Mouse (Mus musculus): Measurements from ENCODE around the gene Dll3. TPM values are rescaled to one million over a fixed set of nuclear protein-coding genes. Genes with fewer than 3 reads are reported as not detected.

Gene Dll3
- polyA plus RNA-seq, 1 experiment from 2014 or later, result 0.06 TPM

DNA sequence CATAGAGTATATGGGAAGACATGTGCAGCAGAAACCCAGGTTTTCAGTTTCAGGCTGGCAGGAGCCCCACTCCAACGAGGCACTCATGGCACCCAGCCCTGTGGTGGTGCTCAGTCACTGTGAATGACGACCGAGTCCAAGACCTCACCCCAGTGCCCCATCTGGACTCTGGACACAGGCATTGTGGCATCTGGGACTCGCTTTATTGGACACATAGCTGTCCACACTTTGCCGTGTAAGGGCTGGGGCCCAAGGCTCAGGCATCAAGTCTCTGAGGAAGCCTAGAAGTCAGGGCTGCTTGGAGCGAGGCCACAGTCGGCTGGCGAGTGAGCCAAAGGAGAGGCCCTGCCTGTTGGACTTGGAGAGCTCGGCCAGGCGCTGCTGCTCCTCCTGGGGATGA, 3.6 kb upstream of the Dll3 start:
- Histone ChIP-seq H3K9ac (no peak overlapping the region), H3K27me3 (peaks cover 27% of the 10 kb centered on the region), H3K9me3 (replicated peaks) (no peaks in the 10 kb centered on the region), H3K36me3 (peaks cover 57% of the 10 kb centered on the region), H3K27ac (no peak overlapping the region), H3K4me3 (replicated peaks) (no peak overlapping the region), H3K4me2 (no peak overlapping the region), H3K4me1 (replicated peaks) (peaks cover 23% of the 10 kb centered on the region)
- ATAC-seq (ENCODE audit: low read depth) (no peak), DNase-seq (no peak)
- 89% methylated on average over 10 of the region's 10 CpGs for WGBS (ENCODE audit: insufficient replicate concordance)

DNA sequence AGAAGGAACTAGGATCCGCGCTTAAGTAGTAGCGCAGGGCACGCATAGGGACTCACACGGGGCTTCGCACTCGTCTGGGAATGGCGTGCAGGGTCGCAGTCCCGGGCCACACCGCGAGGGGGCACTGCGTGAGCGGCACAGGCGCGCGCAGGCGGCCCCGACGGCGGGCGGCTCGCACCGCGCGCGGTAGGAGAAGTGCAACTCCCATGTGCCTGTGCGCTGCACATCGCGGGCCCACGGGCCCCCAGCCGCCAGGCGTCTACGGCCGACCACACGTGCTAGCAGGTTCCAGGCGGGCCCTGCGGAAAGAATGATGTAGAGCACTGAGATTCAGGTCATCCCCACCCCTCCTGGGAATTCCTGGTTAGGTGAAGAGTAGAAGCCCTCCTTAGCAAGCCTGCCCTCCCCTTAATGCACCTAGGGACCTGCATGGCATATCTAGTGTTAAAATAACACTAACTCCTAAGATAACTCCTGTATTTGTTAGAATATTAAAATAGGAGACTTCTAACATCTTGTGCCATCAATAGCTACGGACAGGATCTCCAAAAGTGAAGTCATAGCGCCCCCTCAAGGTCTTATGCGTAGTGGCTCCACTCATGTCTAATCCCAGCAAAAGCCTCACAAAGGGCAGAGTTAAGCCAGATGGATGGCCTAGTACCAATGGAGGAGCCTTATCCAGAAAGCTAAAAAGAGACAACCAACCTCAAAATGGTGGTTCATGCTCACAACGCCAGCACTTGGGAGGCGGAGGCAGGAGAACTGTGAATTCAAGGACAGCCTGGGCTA, 3.0 kb downstream of the Dll3 start:
- H3K27ac ChIP-seq, result no peak overlapping the region
- H3K9me3 ChIP-seq (replicated peaks), result no peaks in the 10 kb centered on the region
- DNase-seq (no peak), ATAC-seq (ENCODE audit: low read depth) (no peak)
- H3K4me2 ChIP-seq, result peak overlapping the region; percentile 39
- H3K4me3 ChIP-seq (replicated peaks), result no peak overlapping the region
- WGBS (ENCODE audit: insufficient replicate concordance), result 32% methylated on average over 43 of the region's 43 CpGs
- no peaks in the 10 kb centered on the region for H3K36me3 ChIP-seq
- peaks cover 93% of the 10 kb centered on the region for H3K27me3 ChIP-seq
- no peak overlapping the region for H3K9ac ChIP-seq
- H3K4me1 ChIP-seq (replicated peaks), result peaks cover 27% of the 10 kb centered on the region

DNA sequence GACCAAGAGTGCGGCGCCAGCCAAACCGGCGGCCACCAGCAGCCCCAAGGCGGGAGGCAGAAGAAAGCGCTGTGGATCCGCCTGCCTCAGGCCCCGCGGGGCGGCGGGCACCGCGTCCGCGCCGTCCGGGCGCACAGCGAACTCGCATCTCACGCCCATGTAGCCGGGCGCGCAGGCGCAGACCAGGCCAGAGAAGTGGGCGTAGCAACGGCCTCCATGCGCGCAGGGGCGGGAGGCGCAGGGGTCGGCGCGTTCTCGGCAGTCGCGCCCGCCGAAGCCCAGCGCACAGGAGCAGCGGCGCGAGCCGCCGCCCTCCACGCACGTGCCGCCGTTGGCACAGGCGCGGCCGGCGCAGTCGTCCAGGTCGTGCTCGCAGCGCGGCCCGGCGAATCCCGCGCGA, 7.6 kb downstream of the Dll3 start:
- WGBS (ENCODE audit: insufficient replicate concordance), result 3% methylated on average over 50 of the region's 63 CpGs
- Histone ChIP-seq H3K9ac (peak overlapping the region; percentile 17; the same call in 1 of the 2 replicates), H3K4me1 (replicated peaks) (peaks cover 24% of the 10 kb centered on the region), H3K27me3 (peaks cover 100% of the 10 kb centered on the region), H3K27ac (no peak overlapping the region), H3K36me3 (no peaks in the 10 kb centered on the region), H3K9me3 (replicated peaks) (no peaks in the 10 kb centered on the region), H3K4me2 (peak overlapping the region; percentile 64), H3K4me3 (replicated peaks) (peak overlapping the region; percentile 50)
- ATAC-seq (ENCODE audit: low read depth) (peak; percentile 45; the same call in 1 of the 2 replicates), DNase-seq (peak; percentile 38)

DNA sequence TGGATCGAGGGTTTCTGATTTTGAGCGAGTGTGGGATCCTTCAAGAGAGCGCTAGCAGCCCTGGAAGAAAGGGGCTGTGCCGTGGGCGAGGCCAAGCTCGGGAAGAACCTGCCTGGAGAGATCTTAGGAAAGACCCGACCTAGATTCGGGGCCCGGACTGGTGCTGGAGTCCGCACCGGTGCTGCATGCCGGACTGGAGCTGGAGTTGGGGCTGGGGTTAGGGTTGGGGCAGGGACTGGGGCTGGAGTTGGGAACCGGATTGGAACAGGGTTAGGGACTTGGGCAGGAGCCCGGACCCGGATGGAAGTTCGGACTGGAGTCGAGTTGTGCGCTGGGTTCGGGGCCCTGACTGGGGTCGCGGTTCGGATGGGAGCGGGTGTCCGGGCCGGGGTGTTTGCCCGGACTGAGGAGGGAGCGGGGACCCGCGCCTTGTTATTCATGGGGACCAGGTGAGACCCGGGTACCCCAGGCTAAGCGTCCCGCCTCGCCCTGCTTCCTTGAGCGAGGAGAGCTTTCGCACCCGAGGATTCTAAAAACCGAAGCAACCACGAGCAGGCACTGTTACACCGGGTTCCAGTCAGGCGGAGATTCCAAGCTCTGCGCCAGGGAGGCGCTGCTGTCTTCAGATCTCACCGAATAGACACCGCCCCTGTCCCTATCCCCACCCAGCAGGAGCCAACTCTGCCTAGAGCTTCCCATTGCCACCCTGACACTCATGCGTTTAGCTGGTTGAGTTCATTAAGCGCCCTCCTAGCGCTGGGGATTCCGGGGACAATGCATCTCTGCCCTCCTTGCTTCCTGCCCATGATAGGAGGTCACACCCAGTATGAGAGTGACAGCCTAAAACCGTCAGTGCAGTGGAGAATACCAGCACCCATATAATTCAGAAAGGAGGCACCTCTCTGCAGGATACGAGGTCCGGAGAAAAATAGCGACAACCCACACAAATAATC, 11.1 kb downstream of the Dll3 start, which contains the start of gene Selenov:
Gene Selenov (minus strand): TSS at position 549 of the 953 bp plus-strand sequence.
- Histone ChIP-seq H3K27ac (no peak within 1 kb of the TSS), H3K4me3 (replicated peaks) (peak within 1 kb of the TSS; percentile 18; the same call in 1 of the 2 replicates), H3K9ac (no peak within 1 kb of the TSS), H3K27me3 (peaks cover 89% of the 10 kb centered on the region), H3K9me3 (replicated peaks) (no peaks in the 10 kb centered on the region), H3K4me1 (replicated peaks) (peaks cover 17% of the 10 kb centered on the region), H3K36me3 (no peaks in the 10 kb centered on the region), H3K4me2 (peak within 1 kb of the TSS; percentile 37)
- DNase-seq, result no peak
- no peak for ATAC-seq (ENCODE audit: low read depth)
- 3% methylated on average over 52 of the region's 52 CpGs for WGBS (ENCODE audit: insufficient replicate concordance)

DNA sequence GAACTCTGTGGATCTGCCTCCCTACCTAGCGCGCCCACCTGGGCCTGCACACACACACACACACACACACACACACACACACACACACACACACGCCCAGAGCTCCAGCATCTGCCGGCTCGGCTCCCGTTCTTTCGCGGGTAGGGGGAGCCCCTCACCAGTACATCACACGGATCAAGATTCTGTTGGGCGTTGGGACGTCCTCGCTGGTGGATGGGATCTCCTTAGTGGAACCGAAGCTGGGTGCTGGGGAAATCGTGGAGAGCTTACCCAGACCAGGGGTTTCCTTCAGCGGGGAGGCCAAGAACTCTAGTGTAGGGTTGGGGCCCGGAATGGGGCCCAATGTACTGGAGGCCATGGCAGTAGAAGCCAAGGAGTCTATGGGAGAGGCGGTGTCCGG, 11.9 kb downstream of the Dll3 start:
- Histone ChIP-seq H3K27me3 (peaks cover 81% of the 10 kb centered on the region), H3K9ac (no peak overlapping the region), H3K36me3 (no peaks in the 10 kb centered on the region), H3K27ac (no peak overlapping the region), H3K4me3 (replicated peaks) (peak overlapping the region; percentile 18; the same call in 1 of the 2 replicates), H3K9me3 (replicated peaks) (no peaks in the 10 kb centered on the region), H3K4me1 (replicated peaks) (peaks cover 17% of the 10 kb centered on the region), H3K4me2 (peak overlapping the region; percentile 37)
- DNase-seq (no peak), ATAC-seq (ENCODE audit: low read depth) (no peak)
- WGBS (ENCODE audit: insufficient replicate concordance), result 2% methylated on average over 18 of the region's 18 CpGs

DNA sequence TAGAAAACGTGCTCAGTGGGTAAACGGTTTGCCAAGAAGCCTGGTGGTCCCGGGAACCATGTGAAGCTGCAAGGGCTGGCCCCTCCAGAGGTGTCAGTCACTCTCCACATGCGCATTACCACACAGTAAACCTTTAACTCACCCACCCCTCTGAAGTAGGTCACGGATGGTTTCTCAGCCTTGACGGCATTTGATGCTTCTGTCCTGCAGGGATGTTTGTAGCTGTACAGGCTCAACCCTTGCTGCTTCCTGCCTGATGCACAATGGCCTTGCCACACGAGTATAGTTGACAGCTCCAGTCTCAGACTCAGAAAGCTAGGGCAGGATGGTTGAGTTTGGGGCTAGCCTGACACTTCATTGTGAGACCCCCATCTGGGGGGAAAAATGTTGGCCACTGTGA, 21.4 kb downstream of the Dll3 start:
- H3K4me1 ChIP-seq (replicated peaks), result peaks cover 9% of the 10 kb centered on the region
- no peaks in the 10 kb centered on the region for H3K27me3 ChIP-seq
- DNase-seq (no peak), ATAC-seq (ENCODE audit: low read depth) (no peak)
- no peaks in the 10 kb centered on the region for H3K36me3 ChIP-seq
- no peak overlapping the region for H3K9ac ChIP-seq
- no peak overlapping the region for H3K27ac ChIP-seq
- H3K9me3 ChIP-seq (replicated peaks), result no peaks in the 10 kb centered on the region
- H3K4me2 ChIP-seq, result no peak overlapping the region
- no peak overlapping the region for H3K4me3 ChIP-seq (replicated peaks)
- 57% methylated on average over 7 of the region's 7 CpGs for WGBS (ENCODE audit: insufficient replicate concordance)

DNA sequence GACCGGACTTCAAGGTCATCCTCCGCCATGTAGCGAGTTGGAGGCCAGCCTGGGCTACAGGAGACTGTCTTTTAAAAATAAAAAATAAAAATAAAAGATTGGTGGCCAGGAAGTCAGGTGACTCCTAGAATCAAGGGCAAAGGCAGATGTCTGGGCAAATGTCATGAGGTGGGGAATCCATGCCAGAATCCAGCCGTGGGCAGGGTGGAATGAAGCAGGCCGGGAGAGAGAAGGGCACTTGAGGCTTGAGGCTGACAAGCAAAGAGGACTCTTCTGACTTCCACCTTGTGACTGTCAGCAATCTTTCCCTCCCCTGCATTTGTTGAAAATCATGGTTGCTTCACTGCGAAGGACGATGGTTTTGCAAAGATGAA, 23.8 kb downstream of the Dll3 start:
- Histone ChIP-seq H3K27ac (no peak overlapping the region), H3K4me1 (replicated peaks) (peaks cover 9% of the 10 kb centered on the region), H3K4me3 (replicated peaks) (peak overlapping the region; percentile 75), H3K9ac (peak overlapping the region; percentile 86), H3K4me2 (peak overlapping the region; percentile 92), H3K36me3 (no peaks in the 10 kb centered on the region), H3K9me3 (replicated peaks) (no peaks in the 10 kb centered on the region), H3K27me3 (no peaks in the 10 kb centered on the region)
- DNase-seq (no peak), ATAC-seq (ENCODE audit: low read depth) (no peak)
- 93% methylated on average over 7 of the region's 7 CpGs for WGBS (ENCODE audit: insufficient replicate concordance)

DNA sequence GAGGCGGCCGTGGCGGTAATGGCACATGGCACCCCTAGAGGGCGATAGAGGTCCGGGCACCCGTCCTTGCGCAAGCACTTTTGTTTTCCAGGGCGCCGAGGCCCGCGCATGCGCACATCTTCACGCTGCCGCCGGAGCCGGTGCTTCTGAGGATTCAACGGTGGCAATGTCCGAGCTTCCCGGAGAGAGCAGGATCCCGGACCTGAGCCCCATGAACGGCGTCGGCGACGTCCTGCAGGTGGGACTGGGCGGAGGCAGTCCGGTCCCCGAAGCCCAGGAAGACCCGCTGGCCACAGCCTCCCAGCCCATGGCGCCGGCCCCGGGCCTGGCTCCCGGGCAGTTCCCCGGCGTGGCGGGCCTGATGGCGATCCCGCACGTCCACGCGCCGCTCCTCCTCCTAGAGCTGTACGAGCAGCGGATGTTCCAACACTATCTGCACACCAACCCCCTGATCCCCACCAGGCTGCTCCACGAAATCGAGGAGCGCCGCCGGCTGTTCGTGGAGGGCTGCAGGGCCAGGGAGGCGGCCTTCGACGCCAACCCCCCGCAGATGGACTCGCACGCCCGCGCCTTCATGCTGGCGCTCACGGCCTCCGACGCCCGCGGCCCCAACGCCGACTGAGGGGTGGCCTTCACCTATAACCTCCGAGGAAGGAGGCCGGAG, 24.3 kb downstream of the Dll3 start, which contains the start of gene Eid2b:
Gene Eid2b (plus strand): TSS at position 125 of the 664 bp plus-strand sequence.
- H3K36me3 ChIP-seq, result no peaks in the 10 kb centered on the region
- H3K27ac ChIP-seq, result peak within 1 kb of the TSS; percentile 55
- no peaks in the 10 kb centered on the region for H3K9me3 ChIP-seq (replicated peaks)
- ATAC-seq (ENCODE audit: low read depth) (peak; percentile 78), DNase-seq (peak; percentile 90)
- H3K4me1 ChIP-seq (replicated peaks), result peaks cover 9% of the 10 kb centered on the region
- 4% methylated on average over 68 of the region's 68 CpGs for WGBS (ENCODE audit: insufficient replicate concordance)
- peak within 1 kb of the TSS; percentile 75 for H3K4me3 ChIP-seq (replicated peaks)
- no peaks in the 10 kb centered on the region for H3K27me3 ChIP-seq
- peak within 1 kb of the TSS; percentile 86 for H3K9ac ChIP-seq
- peak within 1 kb of the TSS; percentile 92 for H3K4me2 ChIP-seq

DNA sequence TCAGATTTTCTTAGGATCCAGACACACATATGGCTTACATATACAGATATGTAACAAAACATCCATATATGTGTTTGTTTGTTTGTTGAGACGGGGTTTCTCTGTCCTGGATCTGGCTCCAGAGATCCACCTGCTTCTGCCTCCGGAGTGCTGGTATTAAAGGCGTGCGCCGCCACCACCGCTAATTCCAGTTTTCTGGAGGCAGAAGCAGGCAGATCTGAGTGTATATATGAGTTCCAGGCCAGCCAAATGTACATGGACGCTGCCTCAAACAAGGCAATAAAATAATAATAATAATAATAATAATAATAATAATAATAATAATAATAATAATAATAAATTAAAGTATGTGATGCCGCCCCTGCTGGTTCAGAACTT, 24.8 kb downstream of the Dll3 start:
- 49% methylated on average over 8 of the region's 8 CpGs for WGBS (ENCODE audit: insufficient replicate concordance)
- H3K9me3 ChIP-seq (replicated peaks), result no peaks in the 10 kb centered on the region
- H3K27me3 ChIP-seq, result no peaks in the 10 kb centered on the region
- H3K4me3 ChIP-seq (replicated peaks), result no peak overlapping the region
- no peak for DNase-seq
- H3K36me3 ChIP-seq, result no peaks in the 10 kb centered on the region
- peaks cover 9% of the 10 kb centered on the region for H3K4me1 ChIP-seq (replicated peaks)
- ATAC-seq (ENCODE audit: low read depth), result no peak
- no peak overlapping the region for H3K27ac ChIP-seq
- no peak overlapping the region for H3K4me2 ChIP-seq
- no peak overlapping the region for H3K9ac ChIP-seq

DNA sequence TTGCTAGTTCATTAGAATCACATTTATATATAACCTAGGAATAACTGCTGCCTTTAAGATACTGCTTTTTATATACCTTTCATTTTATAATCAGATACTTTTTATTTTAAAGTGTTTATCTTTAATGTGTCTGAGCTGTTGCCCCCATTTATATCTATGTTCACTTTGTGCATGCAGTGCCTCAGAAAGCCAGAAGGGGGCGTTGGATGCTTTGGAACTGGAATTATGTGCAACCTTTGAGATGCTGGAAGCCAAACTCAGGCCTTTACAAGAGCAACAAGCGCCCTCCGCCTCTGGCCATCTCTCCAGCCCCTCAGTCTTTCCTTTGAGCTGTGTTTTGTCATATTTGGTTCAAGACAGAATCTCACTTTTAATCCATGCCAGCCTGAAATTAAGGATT, 30.3 kb downstream of the Dll3 start:
- H3K27me3 ChIP-seq, result peaks cover 24% of the 10 kb centered on the region
- no peak overlapping the region for H3K4me2 ChIP-seq
- H3K9me3 ChIP-seq (replicated peaks), result no peaks in the 10 kb centered on the region
- H3K36me3 ChIP-seq, result no peaks in the 10 kb centered on the region
- H3K4me3 ChIP-seq (replicated peaks), result no peak overlapping the region
- no peak for DNase-seq
- H3K9ac ChIP-seq, result no peak overlapping the region
- no peak overlapping the region for H3K27ac ChIP-seq
- WGBS (ENCODE audit: insufficient replicate concordance), result 58% methylated on average over 3 of the region's 3 CpGs
- ATAC-seq (ENCODE audit: low read depth), result no peak
- peaks cover 9% of the 10 kb centered on the region for H3K4me1 ChIP-seq (replicated peaks)

DNA sequence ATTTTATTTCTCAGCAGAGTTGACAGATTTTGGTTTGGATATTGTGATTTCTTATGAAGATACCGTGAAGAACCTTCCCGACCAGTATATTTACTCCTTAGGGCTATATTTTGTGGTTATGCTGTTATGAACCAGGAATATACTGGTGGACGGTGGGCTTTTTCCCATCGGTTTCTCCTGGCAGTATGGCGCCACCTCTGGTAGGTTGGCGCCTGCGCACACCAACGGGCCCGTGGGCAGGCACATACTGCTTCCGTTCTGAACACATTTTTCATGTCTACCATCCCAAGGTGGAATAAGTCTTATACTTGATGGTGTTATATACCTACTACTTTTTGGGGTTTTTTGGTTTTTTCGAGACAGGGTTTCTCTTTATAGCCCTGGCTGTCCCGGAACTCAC, 32.7 kb downstream of the Dll3 start:
- WGBS (ENCODE audit: insufficient replicate concordance), result 76% methylated on average over 12 of the region's 12 CpGs
- H3K36me3 ChIP-seq, result no peaks in the 10 kb centered on the region
- peaks cover 32% of the 10 kb centered on the region for H3K27me3 ChIP-seq
- H3K4me3 ChIP-seq (replicated peaks), result no peak overlapping the region
- H3K9ac ChIP-seq, result no peak overlapping the region
- no peaks in the 10 kb centered on the region for H3K9me3 ChIP-seq (replicated peaks)
- H3K27ac ChIP-seq, result no peak overlapping the region
- no peak overlapping the region for H3K4me2 ChIP-seq
- DNase-seq (no peak), ATAC-seq (ENCODE audit: low read depth) (no peak)
- peaks cover 9% of the 10 kb centered on the region for H3K4me1 ChIP-seq (replicated peaks)
